Mouse (Mus musculus) B cell, adult 62 days (primary cell): ENCODE measurements around the gene Hnrnpr. TPM values are rescaled to one million over a fixed set of nuclear protein-coding genes. Genes with fewer than 3 reads are reported as not detected.

Experiments used
- total RNA-seq: library from RNA; stranded (reverse); gene quantifications from 4 replicates; pipeline ENCODE4 v1.2.4, GENCODE M21; 2023

Hnrnpr gene
- 116 to 162 TPM (median 142 TPM) in 4 replicates for total RNA-seq

GRCm38 (mm10) chr4:136310229-136311041, at the start of gene Hnrnpr:
Gene Hnrnpr (plus strand): TSS chr4:136310942.

GRCm38 (mm10) chr4:136284455-136284854, 26.3 kb upstream of the Hnrnpr start, which contains the start of gene Zfp46:
Gene Zfp46 (plus strand): TSS chr4:136284683.

Other genes with a start within 250 kb of the Hnrnpr start
- 36.7 to 42.4 TPM (median 37.6 TPM) in 4 replicates for gene Id3, start 167.4 kb upstream of the Hnrnpr start, total RNA-seq
- 29.3 to 34.5 TPM (median 32.2 TPM) in 4 replicates for gene E2f2, start 138.5 kb upstream of the Hnrnpr start, total RNA-seq
- gene Asap3, start 104.6 kb upstream of the Hnrnpr start, total RNA-seq = 0.67 to 1.1 TPM (median 0.79 TPM) in 4 replicates
- 6.0 to 7.6 TPM (median 6.1 TPM) in 4 replicates for gene Tcea3, start 63.2 kb upstream of the Hnrnpr start, total RNA-seq
- 8.9 to 13.4 TPM (median 11.1 TPM) in 4 replicates for gene Zfp46, start 26.3 kb upstream of the Hnrnpr start, total RNA-seq
- not detected in 4 replicates for gene Htr1d, start 112.6 kb downstream of the Hnrnpr start, total RNA-seq
- gene 6030445D17Rik, start 151.3 kb downstream of the Hnrnpr start, total RNA-seq = not detected in 4 replicates
- gene Luzp1, start 158.8 kb downstream of the Hnrnpr start, total RNA-seq = 1.7 to 2.9 TPM (median 2.1 TPM) in 4 replicates